Mouse (Mus musculus): ENCODE measurements around the gene Fyn. TPM values are rescaled to one million over a fixed set of nuclear protein-coding genes. Genes with fewer than 3 reads are reported as not detected.

Gene Fyn
- polyA plus RNA-seq, 1 experiment from 2014 or later: 20.5 TPM

- H3K27me3 ChIP-seq (ENCODE audit: poor library complexity, severe bottlenecking): peaks cover 16% of the 10 kb centered on the region
- no peak overlapping the region for H3K27ac ChIP-seq
- no peaks in the 10 kb centered on the region for H3K36me3 ChIP-seq (replicated peaks)
- WGBS: 88% methylated on average over 4 of the region's 4 CpGs
- H3K4me3 ChIP-seq: no peak overlapping the region
- H3K4me1 ChIP-seq: peaks cover 7% of the 10 kb centered on the region
- no peaks in the 10 kb centered on the region for H3K9me3 ChIP-seq
- DNase-seq (ENCODE audit: extremely low spot score, low spot score): no peak
Measured at GRCm38 (mm10) chr10:39364196-39364595, 4.5 kb upstream of the Fyn start.

GRCm38 (mm10) chr10:39369502-39369931 is 862 bp downstream of the Fyn start:
- Histone ChIP-seq H3K4me3 (peak overlapping the region; percentile 85), H3K27ac (peak overlapping the region; percentile 96), H3K27me3 (ENCODE audit: poor library complexity, severe bottlenecking) (peaks cover 16% of the 10 kb centered on the region), H3K4me1 (peaks cover 48% of the 10 kb centered on the region), H3K36me3 (replicated peaks) (no peaks in the 10 kb centered on the region), H3K9me3 (no peaks in the 10 kb centered on the region)
- peak; percentile 97 for DNase-seq (ENCODE audit: extremely low spot score, low spot score)
- 0% methylated on average over 40 of the region's 44 CpGs for WGBS

GRCm38 (mm10) chr10:39369977-39370785 is 1.5 kb downstream of the Fyn start:
- peak; percentile 58 for DNase-seq (ENCODE audit: extremely low spot score, low spot score)
- H3K4me1 ChIP-seq: peaks cover 49% of the 10 kb centered on the region
- H3K36me3 ChIP-seq (replicated peaks): no peaks in the 10 kb centered on the region
- H3K27me3 ChIP-seq (ENCODE audit: poor library complexity, severe bottlenecking): peaks cover 16% of the 10 kb centered on the region
- peak overlapping the region; percentile 85 for H3K4me3 ChIP-seq
- no peaks in the 10 kb centered on the region for H3K9me3 ChIP-seq
- H3K27ac ChIP-seq: peak overlapping the region; percentile 96
- WGBS: under 1% methylated on average over 59 of the region's 68 CpGs

- whole genome bisulfite sequencing: 4% methylated on average over 8 of the region's 8 CpGs
- Histone ChIP-seq H3K36me3 (replicated peaks) (no peaks in the 10 kb centered on the region), H3K27me3 (ENCODE audit: poor library complexity, severe bottlenecking) (peaks cover 16% of the 10 kb centered on the region), H3K9me3 (no peaks in the 10 kb centered on the region), H3K4me1 (peaks cover 49% of the 10 kb centered on the region), H3K27ac (peak overlapping the region; percentile 96), H3K4me3 (peak overlapping the region; percentile 85)
- DNase-seq (ENCODE audit: extremely low spot score, low spot score): peak; percentile 45
Measured at GRCm38 (mm10) chr10:39370786-39371221, 2.1 kb downstream of the Fyn start.

GRCm38 (mm10) chr10:39371467-39371866 is 2.8 kb downstream of the Fyn start:
- 63% methylated on average over 2 of the region's 2 CpGs for WGBS
- no peak for DNase-seq (ENCODE audit: extremely low spot score, low spot score)
- Histone ChIP-seq H3K27me3 (ENCODE audit: poor library complexity, severe bottlenecking) (peaks cover 16% of the 10 kb centered on the region), H3K36me3 (replicated peaks) (no peaks in the 10 kb centered on the region), H3K4me3 (peak overlapping the region; percentile 85), H3K9me3 (no peaks in the 10 kb centered on the region), H3K27ac (peak overlapping the region; percentile 96), H3K4me1 (peaks cover 55% of the 10 kb centered on the region)

GRCm38 (mm10) chr10:39371991-39372390 is 3.3 kb downstream of the Fyn start:
- H3K4me1 ChIP-seq: peaks cover 60% of the 10 kb centered on the region
- H3K27ac ChIP-seq: no peak overlapping the region
- no peaks in the 10 kb centered on the region for H3K36me3 ChIP-seq (replicated peaks)
- peak overlapping the region; percentile 85; the same call in 1 of the 2 replicates for H3K4me3 ChIP-seq
- WGBS: 82% methylated on average over 5 of the region's 5 CpGs
- no peaks in the 10 kb centered on the region for H3K9me3 ChIP-seq
- no peak for DNase-seq (ENCODE audit: extremely low spot score, low spot score)
- H3K27me3 ChIP-seq (ENCODE audit: poor library complexity, severe bottlenecking): peaks cover 16% of the 10 kb centered on the region

DNA sequence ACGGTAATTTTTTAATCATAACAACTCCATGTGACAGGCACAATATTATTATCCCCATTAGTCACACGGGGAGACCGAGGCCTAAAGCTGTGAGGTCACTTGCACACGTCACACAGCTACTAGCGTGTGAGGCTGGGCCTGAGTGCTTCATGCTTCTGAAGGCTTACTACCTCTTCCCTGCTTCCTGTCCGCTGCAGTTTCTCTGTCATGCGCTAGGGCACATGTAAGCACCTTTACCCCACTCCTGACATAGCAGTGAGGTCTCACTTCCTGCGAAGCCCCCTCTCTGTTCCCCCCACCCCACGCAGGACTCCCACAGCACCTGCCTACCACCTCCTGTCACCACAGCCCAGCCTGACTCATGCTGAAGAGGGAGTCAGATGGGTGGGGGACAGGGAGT is 8.0 kb downstream of the Fyn start:
- H3K27me3 ChIP-seq (ENCODE audit: poor library complexity, severe bottlenecking): no peaks in the 10 kb centered on the region
- H3K27ac ChIP-seq: 0 out of 2 replicates have a peak overlapping the region, but pooled peaks have one; percentile 25
- no peak overlapping the region for H3K4me3 ChIP-seq
- WGBS: 94% methylated on average over 9 of the region's 9 CpGs
- no peaks in the 10 kb centered on the region for H3K9me3 ChIP-seq
- peaks cover 5% of the 10 kb centered on the region; the same call in 1 of the 2 replicates for H3K36me3 ChIP-seq (replicated peaks)
- peaks cover 57% of the 10 kb centered on the region for H3K4me1 ChIP-seq
- no peak for DNase-seq (ENCODE audit: extremely low spot score, low spot score)

GRCm38 (mm10) chr10:39377219-39377618 is 8.6 kb downstream of the Fyn start:
- H3K4me3 ChIP-seq: no peak overlapping the region
- no peaks in the 10 kb centered on the region for H3K27me3 ChIP-seq (ENCODE audit: poor library complexity, severe bottlenecking)
- peaks cover 5% of the 10 kb centered on the region; the same call in 1 of the 2 replicates for H3K36me3 ChIP-seq (replicated peaks)
- no peaks in the 10 kb centered on the region for H3K9me3 ChIP-seq
- WGBS: 89% methylated on average over 5 of the region's 5 CpGs
- peaks cover 51% of the 10 kb centered on the region for H3K4me1 ChIP-seq
- H3K27ac ChIP-seq: no peak overlapping the region
- no peak for DNase-seq (ENCODE audit: extremely low spot score, low spot score)

- DNase-seq (ENCODE audit: extremely low spot score, low spot score): no peak
- Histone ChIP-seq H3K4me1 (peaks cover 49% of the 10 kb centered on the region), H3K36me3 (replicated peaks) (peaks cover 5% of the 10 kb centered on the region; the same call in 1 of the 2 replicates), H3K9me3 (no peaks in the 10 kb centered on the region), H3K27ac (no peak overlapping the region), H3K27me3 (ENCODE audit: poor library complexity, severe bottlenecking) (no peaks in the 10 kb centered on the region), H3K4me3 (no peak overlapping the region)
- 85% methylated on average over 8 of the region's 8 CpGs for WGBS
Measured at GRCm38 (mm10) chr10:39378025-39378603, 9.5 kb downstream of the Fyn start.

- H3K4me3 ChIP-seq: no peak overlapping the region
- no peak for DNase-seq (ENCODE audit: extremely low spot score, low spot score)
- peaks cover 5% of the 10 kb centered on the region; the same call in 1 of the 2 replicates for H3K36me3 ChIP-seq (replicated peaks)
- H3K27me3 ChIP-seq (ENCODE audit: poor library complexity, severe bottlenecking): no peaks in the 10 kb centered on the region
- H3K27ac ChIP-seq: peak overlapping the region; percentile 64
- peaks cover 42% of the 10 kb centered on the region for H3K4me1 ChIP-seq
- H3K9me3 ChIP-seq: no peaks in the 10 kb centered on the region
- 63% methylated on average over 10 of the region's 10 CpGs for WGBS
Measured at GRCm38 (mm10) chr10:39379287-39379686, 10.6 kb downstream of the Fyn start.

- no peaks in the 10 kb centered on the region for H3K9me3 ChIP-seq
- no peak for DNase-seq (ENCODE audit: extremely low spot score, low spot score)
- H3K4me3 ChIP-seq: no peak overlapping the region
- peaks cover 39% of the 10 kb centered on the region for H3K4me1 ChIP-seq
- no peak overlapping the region for H3K27ac ChIP-seq
- WGBS: 55% methylated on average over 5 of the region's 5 CpGs
- no peaks in the 10 kb centered on the region for H3K27me3 ChIP-seq (ENCODE audit: poor library complexity, severe bottlenecking)
- peaks cover 5% of the 10 kb centered on the region; the same call in 1 of the 2 replicates for H3K36me3 ChIP-seq (replicated peaks)
Measured at GRCm38 (mm10) chr10:39379721-39380370, 11.2 kb downstream of the Fyn start.

GRCm38 (mm10) chr10:39385259-39385658 is 16.6 kb downstream of the Fyn start:
- no peak for DNase-seq (ENCODE audit: extremely low spot score, low spot score)
- peaks cover 23% of the 10 kb centered on the region for H3K4me1 ChIP-seq
- no peaks in the 10 kb centered on the region for H3K9me3 ChIP-seq
- H3K27me3 ChIP-seq (ENCODE audit: poor library complexity, severe bottlenecking): no peaks in the 10 kb centered on the region
- H3K27ac ChIP-seq: no peak overlapping the region
- no peak overlapping the region for H3K4me3 ChIP-seq
- 91% methylated on average over 8 of the region's 8 CpGs for WGBS
- peaks cover 11% of the 10 kb centered on the region; the same call in 1 of the 2 replicates for H3K36me3 ChIP-seq (replicated peaks)
